Mouse (Mus musculus) activated CD4-positive, CD25-positive, alpha-beta regulatory T cell, adult 9 weeks (primary cell): ENCODE measurements around the gene Prr29. TPM values are rescaled to one million over a fixed set of nuclear protein-coding genes. Genes with fewer than 3 reads are reported as not detected.

Experiments
- polyA plus RNA-seq: library from polyadenylated mRNA; unstranded; fragments of 100-300 nt; shearing (Covaris generic); gene quantifications from one replicate; pipeline ENCODE4 v1.2.1, GENCODE M21; 2017

The Prr29 gene
- polyA plus RNA-seq = not detected

GRCm38 (mm10) chr11:106365366-106365765, at the start of gene Prr29:
Gene Prr29, plus strand, starts transcription at chr11:106365472.

GRCm38 (mm10) chr11:106353188-106353587, 12.1 kb upstream of the Prr29 start, which contains the start of gene Scn4a:
Gene Scn4a, minus strand, starts transcription at chr11:106353288.

GRCm38 (mm10) chr11:106387791-106388216, 22.5 kb downstream of the Prr29 start, which contains the start of gene Icam2:
Gene Icam2, minus strand, starts transcription at chr11:106388075.

Other genes starting within 250 kb of the Prr29 start
- 1.0 TPM for gene Gm10840, start 204.6 kb upstream of the Prr29 start, polyA plus RNA-seq
- 842 TPM for gene Limd2, start 204.6 kb upstream of the Prr29 start, polyA plus RNA-seq
- 35.7 TPM for gene Strada, start 163.3 kb upstream of the Prr29 start, polyA plus RNA-seq
- gene Ccdc47, start 149.1 kb upstream of the Prr29 start, polyA plus RNA-seq = 123 TPM
- gene Ddx42, start 148.5 kb upstream of the Prr29 start, polyA plus RNA-seq = 74.9 TPM
- gene Ftsj3, start 109.4 kb upstream of the Prr29 start, polyA plus RNA-seq = 76.7 TPM
- gene Psmc5, start 109.3 kb upstream of the Prr29 start, polyA plus RNA-seq = 195 TPM
- gene Smarcd2, start 92.5 kb upstream of the Prr29 start, polyA plus RNA-seq = 12.8 TPM
- 0.33 TPM for gene Tcam1, start 88.8 kb upstream of the Prr29 start, polyA plus RNA-seq
- gene Gh, start 63.6 kb upstream of the Prr29 start, polyA plus RNA-seq = not detected
- 48.7 TPM for gene Cd79b, start 50.7 kb upstream of the Prr29 start, polyA plus RNA-seq
- 0.04 TPM for gene Scn4a, start 12.2 kb upstream of the Prr29 start, polyA plus RNA-seq
- 108 TPM for gene Icam2, start 22.6 kb downstream of the Prr29 start, polyA plus RNA-seq
- 2.9 TPM for gene Ern1, start 122.4 kb downstream of the Prr29 start, polyA plus RNA-seq
- 29.2 TPM for gene Tex2, start 248.0 kb downstream of the Prr29 start, polyA plus RNA-seq